ENCODE assay signal across 29 mouse cellular contexts in the genomic region with DNA sequence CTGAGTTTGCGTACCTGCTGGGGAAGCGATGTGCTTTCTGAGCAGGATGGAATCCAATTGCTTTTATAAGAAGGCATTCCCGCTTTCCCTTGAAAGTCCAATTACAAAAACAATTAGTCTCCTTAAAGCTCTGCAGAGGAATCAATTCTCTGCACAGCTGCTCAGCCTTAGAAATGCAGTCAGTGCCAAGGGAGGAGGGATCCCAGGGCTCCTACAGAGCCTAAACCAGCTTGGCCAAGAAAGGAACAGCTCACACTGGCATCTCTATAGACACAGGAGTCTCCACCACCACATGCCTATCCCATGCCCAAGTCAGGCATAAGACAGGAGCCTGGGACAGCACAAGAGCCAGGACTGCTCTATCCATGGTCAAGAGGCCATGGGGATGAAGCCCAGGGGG. TPM values are rescaled to one million over a fixed set of nuclear protein-coding genes. Genes with fewer than 3 reads are reported as not detected.
DNase-seq lines count a peak whose midpoint lies in the region; ATAC-seq and TF ChIP-seq lines count a peak whose summit lies in the region.
"Had no signal": no experiment of that assay in that cellular context is flagged by ENCODE, and none has a peak within 500 bp of the region (broad histone marks: within the 10 kb centered on the region; RNA-seq: fewer than 3 reads in every experiment).

No protein-coding gene starts in this region.

- H3K9me3 ChIP-seq in forebrain, embryonic 14.5 days (replicated peaks; ENCODE audit: control insufficient read depth, low read length) = no peaks in the 10 kb centered on the region
- H3K9me3 ChIP-seq in forebrain, embryonic 13.5 days (replicated peaks) = no peaks in the 10 kb centered on the region
- H3K9me3 ChIP-seq in hindbrain, embryonic 14.5 days (ENCODE audit: control insufficient read depth, low read length) = no peaks in the 10 kb centered on the region
- no peaks in the 10 kb centered on the region for H3K9me3 ChIP-seq in hindbrain, embryonic 12.5 days (replicated peaks)
- no peaks in the 10 kb centered on the region for H3K9me3 ChIP-seq in midbrain, postnatal 0 days (ENCODE audit: low read length)
- H3K9me3 ChIP-seq in midbrain, embryonic 16.5 days (replicated peaks; ENCODE audit: control insufficient read depth, low read length, poor library complexity, severe bottlenecking) = no peaks in the 10 kb centered on the region
- no peaks in the 10 kb centered on the region for H3K9me3 ChIP-seq in neural tube, embryonic 15.5 days (replicated peaks)
- H3K9me3 ChIP-seq: heart, embryonic 13.5 days; limb, embryonic 13.5 days; liver, embryonic 13.5 days had no signal

- ATAC-seq in forebrain, embryonic 14.5 days = no peak
- ATAC-seq in forebrain, embryonic 13.5 days = no peak
- peak; percentile 34; the same call in 1 of the 2 replicates for ATAC-seq in hindbrain, embryonic 14.5 days (ENCODE audit: low FRiP score)
- ATAC-seq in hindbrain, embryonic 12.5 days (ENCODE audit: low FRiP score) = no peak
- no peak for ATAC-seq in midbrain, postnatal 0 days (ENCODE audit: low FRiP score)
- no peak for ATAC-seq in midbrain, embryonic 16.5 days
- peak; percentile 68 for ATAC-seq in neural tube, embryonic 15.5 days (ENCODE audit: low FRiP score)
- ATAC-seq: CD4-positive, CD25-positive, alpha-beta regulatory T cell, adult 4 months; Patski had no signal

- TF ChIP-seq POLR2A in thymus, adult 2 months (IDR thresholded peaks at IDR 0.05; ENCODE audit: control insufficient read depth, extremely low read depth, insufficient read depth, low read length, poor library complexity) = no peak

- H3K4me3 ChIP-seq in forebrain, embryonic 14.5 days (ENCODE audit: low read depth, low read length) = no peak overlapping the region
- no peak overlapping the region for H3K4me3 ChIP-seq in forebrain, embryonic 13.5 days
- no peak overlapping the region for H3K4me3 ChIP-seq in hindbrain, embryonic 14.5 days (replicated peaks; ENCODE audit: low read length)
- H3K4me3 ChIP-seq in hindbrain, embryonic 12.5 days = no peak overlapping the region
- H3K4me3 ChIP-seq in midbrain, postnatal 0 days (ENCODE audit: low read depth, low read length) = no peak overlapping the region
- H3K4me3 ChIP-seq in midbrain, embryonic 16.5 days (ENCODE audit: low read depth, low read length) = no peak overlapping the region
- H3K4me3 ChIP-seq in neural tube, embryonic 15.5 days (replicated peaks) = no peak overlapping the region
- no peak overlapping the region for H3K4me3 ChIP-seq in thymus, adult 2 months (ENCODE audit: control insufficient read depth, insufficient read depth, low read length)
- H3K4me3 ChIP-seq: heart, embryonic 13.5 days; limb, embryonic 13.5 days; liver, embryonic 13.5 days; myocyte had no signal

- no peak overlapping the region for H3K9ac ChIP-seq in forebrain, embryonic 14.5 days (ENCODE audit: low read length)
- H3K9ac ChIP-seq in forebrain, embryonic 13.5 days = no peak overlapping the region
- H3K9ac ChIP-seq in hindbrain, embryonic 14.5 days = no peak overlapping the region
- H3K9ac ChIP-seq in hindbrain, embryonic 12.5 days = no peak overlapping the region
- H3K9ac ChIP-seq in midbrain, postnatal 0 days (replicated peaks; ENCODE audit: low read length, poor library complexity, severe bottlenecking) = no peak overlapping the region
- H3K9ac ChIP-seq in midbrain, embryonic 16.5 days (ENCODE audit: low read depth, low read length) = no peak overlapping the region
- no peak overlapping the region for H3K9ac ChIP-seq in neural tube, embryonic 15.5 days (replicated peaks)
- H3K9ac ChIP-seq: heart, embryonic 13.5 days; limb, embryonic 13.5 days; liver, embryonic 13.5 days; lung, embryonic 14.5 days had no signal

- peaks cover 5% of the 10 kb centered on the region; the same call in 1 of the 2 replicates for H3K4me1 ChIP-seq in forebrain, embryonic 14.5 days (ENCODE audit: control insufficient read depth, insufficient read depth, low read length)
- H3K4me1 ChIP-seq in forebrain, embryonic 13.5 days = peaks cover 17% of the 10 kb centered on the region
- H3K4me1 ChIP-seq in hindbrain, embryonic 14.5 days (replicated peaks; ENCODE audit: control insufficient read depth, insufficient read depth, low read length) = no peaks in the 10 kb centered on the region
- H3K4me1 ChIP-seq in hindbrain, embryonic 12.5 days = no peaks in the 10 kb centered on the region
- H3K4me1 ChIP-seq in midbrain, postnatal 0 days (ENCODE audit: insufficient read depth, low read length) = no peaks in the 10 kb centered on the region
- H3K4me1 ChIP-seq in midbrain, embryonic 16.5 days (ENCODE audit: control insufficient read depth, insufficient read depth, low read length) = no peaks in the 10 kb centered on the region
- H3K4me1 ChIP-seq in neural tube, embryonic 15.5 days = peaks cover 7% of the 10 kb centered on the region
- H3K4me1 ChIP-seq in thymus, adult 2 months (replicated peaks; ENCODE audit: control insufficient read depth, insufficient read depth, low read length) = no peaks in the 10 kb centered on the region
- H3K4me1 ChIP-seq: heart, embryonic 13.5 days; limb, embryonic 13.5 days; liver, embryonic 13.5 days had no signal

- no peaks in the 10 kb centered on the region for H3K36me3 ChIP-seq in forebrain, embryonic 14.5 days (ENCODE audit: control insufficient read depth, insufficient read depth, low read length)
- H3K36me3 ChIP-seq in forebrain, embryonic 13.5 days (ENCODE audit: poor library complexity, severe bottlenecking) = no peaks in the 10 kb centered on the region
- no peaks in the 10 kb centered on the region for H3K36me3 ChIP-seq in hindbrain, embryonic 14.5 days (replicated peaks; ENCODE audit: control insufficient read depth, insufficient read depth)
- H3K36me3 ChIP-seq in hindbrain, embryonic 12.5 days = no peaks in the 10 kb centered on the region
- H3K36me3 ChIP-seq in midbrain, postnatal 0 days (ENCODE audit: insufficient read depth, low read length) = no peaks in the 10 kb centered on the region
- no peaks in the 10 kb centered on the region for H3K36me3 ChIP-seq in midbrain, embryonic 16.5 days (ENCODE audit: control insufficient read depth, insufficient read depth, low read length)
- H3K36me3 ChIP-seq in neural tube, embryonic 15.5 days = no peaks in the 10 kb centered on the region
- H3K36me3 ChIP-seq in thymus, adult 2 months (ENCODE audit: control insufficient read depth, insufficient read depth, low read length) = no peaks in the 10 kb centered on the region
- H3K36me3 ChIP-seq: heart, embryonic 13.5 days; limb, embryonic 13.5 days; liver, embryonic 13.5 days had no signal

- WGBS in forebrain, embryonic 14.5 days = 21% methylated on average over 3 of the region's 3 CpGs
- WGBS in forebrain, embryonic 13.5 days = 40% methylated on average over 3 of the region's 3 CpGs
- 60% methylated on average over 3 of the region's 3 CpGs for WGBS in hindbrain, embryonic 14.5 days
- 69% methylated on average over 3 of the region's 3 CpGs for WGBS in hindbrain, embryonic 12.5 days
- WGBS in midbrain, postnatal 0 days = 60% methylated on average over 3 of the region's 3 CpGs
- 43% methylated on average over 3 of the region's 3 CpGs for WGBS in midbrain, embryonic 16.5 days
- WGBS in neural tube, embryonic 15.5 days = 54% methylated on average over 3 of the region's 3 CpGs
- 96% methylated on average over 3 of the region's 3 CpGs for WGBS in thymus, adult 2 months

- peak; percentile 67 for DNase-seq in forebrain, embryonic 14.5 days (ENCODE audit: low spot score)
- DNase-seq in hindbrain, embryonic 14.5 days (ENCODE audit: low spot score) = no peak
- DNase-seq in midbrain, postnatal 0 days (ENCODE audit: low spot score) = peak; percentile 44
- no peak for DNase-seq in thymus, adult 2 months
- DNase-seq: adrenal gland, postnatal 14 days; cerebellum, adult 11-12 months; cerebellum, postnatal 25 days; embryo, embryonic 11 days; kidney, adult 8-10 months; kidney, postnatal 25 days; liver, embryonic 13.5 days; lung, embryonic 14.5 days; lung, postnatal 36 days had no signal

- no peaks in the 10 kb centered on the region for H3K27me3 ChIP-seq in forebrain, embryonic 14.5 days (replicated peaks; ENCODE audit: control insufficient read depth, insufficient read depth, low read length)
- no peaks in the 10 kb centered on the region for H3K27me3 ChIP-seq in forebrain, embryonic 13.5 days
- H3K27me3 ChIP-seq in hindbrain, embryonic 14.5 days (ENCODE audit: control insufficient read depth, insufficient read depth, low read length) = no peaks in the 10 kb centered on the region
- H3K27me3 ChIP-seq in hindbrain, embryonic 12.5 days = no peaks in the 10 kb centered on the region
- no peaks in the 10 kb centered on the region for H3K27me3 ChIP-seq in midbrain, postnatal 0 days (ENCODE audit: insufficient read depth, low read length)
- H3K27me3 ChIP-seq in midbrain, embryonic 16.5 days (ENCODE audit: control insufficient read depth, insufficient read depth, low read depth, low read length) = no peaks in the 10 kb centered on the region
- no peaks in the 10 kb centered on the region for H3K27me3 ChIP-seq in neural tube, embryonic 15.5 days (replicated peaks)
- H3K27me3 ChIP-seq in thymus, adult 2 months (ENCODE audit: control insufficient read depth, insufficient read depth, low read length) = no peaks in the 10 kb centered on the region
- H3K27me3 ChIP-seq: heart, embryonic 13.5 days; limb, embryonic 13.5 days; liver, embryonic 13.5 days had no signal

- TF ChIP-seq CTCF in midbrain, postnatal 0 days (IDR thresholded peaks at IDR 0.05) = no peak
- TF ChIP-seq CTCF in thymus, adult 2 months (IDR thresholded peaks at IDR 0.05; ENCODE audit: borderline replicate concordance, control insufficient read depth, extremely low read depth, insufficient read depth, low read length, poor library complexity) = no peak

- H3K27ac ChIP-seq in forebrain, embryonic 14.5 days (ENCODE audit: low read depth, low read length) = no peak overlapping the region
- H3K27ac ChIP-seq in forebrain, embryonic 13.5 days = no peak overlapping the region
- peak overlapping the region; percentile 49; the same call in 1 of the 2 replicates for H3K27ac ChIP-seq in hindbrain, embryonic 14.5 days
- no peak overlapping the region for H3K27ac ChIP-seq in hindbrain, embryonic 12.5 days
- H3K27ac ChIP-seq in midbrain, postnatal 0 days (ENCODE audit: low read depth, low read length) = no peak overlapping the region
- no peak overlapping the region for H3K27ac ChIP-seq in midbrain, embryonic 16.5 days (ENCODE audit: low read length)
- H3K27ac ChIP-seq in neural tube, embryonic 15.5 days (replicated peaks) = peak overlapping the region; percentile 74
- no peak overlapping the region for H3K27ac ChIP-seq in thymus, adult 2 months (ENCODE audit: control insufficient read depth, insufficient read depth, low read length)
- H3K27ac ChIP-seq: heart, embryonic 13.5 days; limb, embryonic 13.5 days; liver, embryonic 13.5 days had no signal

- H3K4me2 ChIP-seq in forebrain, embryonic 14.5 days (ENCODE audit: low read length) = no peak overlapping the region
- no peak overlapping the region for H3K4me2 ChIP-seq in forebrain, embryonic 13.5 days
- no peak overlapping the region for H3K4me2 ChIP-seq in hindbrain, embryonic 14.5 days (replicated peaks)
- H3K4me2 ChIP-seq in hindbrain, embryonic 12.5 days (replicated peaks) = no peak overlapping the region
- no peak overlapping the region for H3K4me2 ChIP-seq in midbrain, postnatal 0 days (ENCODE audit: low read depth, low read length, poor library complexity, severe bottlenecking)
- H3K4me2 ChIP-seq in midbrain, embryonic 16.5 days (ENCODE audit: low read length) = no peak overlapping the region
- H3K4me2 ChIP-seq in neural tube, embryonic 15.5 days = no peak overlapping the region
- H3K4me2 ChIP-seq: heart, embryonic 13.5 days; limb, embryonic 13.5 days; liver, embryonic 13.5 days; lung, embryonic 14.5 days had no signal

RNA-seq across cellular contexts. Expression of a gene that starts 41.1 kb away (rescaled TPM):
- polyA plus RNA-seq in forebrain, embryonic 14.5 days (2014; fragmentation: Nextera tagmentation; extraction: Ambion mirVana) = not detected in 2 replicates
- not detected in 2 replicates for polyA plus RNA-seq in forebrain, embryonic 13.5 days (2015; fragmentation: Nextera tagmentation; extraction: Ambion mirVana)
- 0.13 TPM in 1 of 2 replicates, not detected in the other for polyA plus RNA-seq in hindbrain, embryonic 14.5 days (2014; fragmentation: Nextera tagmentation; extraction: Ambion mirVana)
- not detected in 2 replicates for polyA plus RNA-seq in hindbrain, embryonic 12.5 days (2016; fragmentation: Nextera tagmentation; extraction: Ambion mirVana)
- total RNA-seq in midbrain, postnatal 0 days (2014; rRNA removed) = 0.88 TPM in 1 of 2 replicates, not detected in the other
- polyA plus RNA-seq in midbrain, postnatal 0 days (2015; fragmentation: Nextera tagmentation; extraction: Ambion mirVana) = not detected in 2 replicates
- not detected in 2 replicates for polyA plus RNA-seq in midbrain, embryonic 16.5 days (2015; fragmentation: Nextera tagmentation; extraction: Ambion mirVana)
- not detected in 2 replicates for polyA plus RNA-seq in neural tube, embryonic 15.5 days (2015; fragmentation: Nextera tagmentation; extraction: Ambion mirVana)
- 0.14 TPM in 1 of 2 replicates, not detected in the other for polyA plus RNA-seq in thymus, adult 2 months (2012; rRNA removed)
- total RNA-seq: adrenal gland, postnatal 14 days; ES-E14; gastrocnemius, adult 8-10 months; granulocyte monocyte progenitor cell, adult 5-6 weeks; heart, postnatal 25 days; left cerebral cortex, postnatal 10 days had no signal
- polyA plus RNA-seq: CD4-positive, CD25-positive, alpha-beta regulatory T cell, adult 4 months; heart, embryonic 13.5 days; intestine, embryonic 14.5 days; limb, embryonic 13.5 days; liver, embryonic 13.5 days; lung, embryonic 14.5 days; myocyte; Patski; stomach, embryonic 16.5 days had no signal

RNA-seq across cellular contexts. Expression of a gene that starts 55.7 kb away (rescaled TPM):
- not detected in 2 replicates for polyA plus RNA-seq in forebrain, embryonic 14.5 days (2014; fragmentation: Nextera tagmentation; extraction: Ambion mirVana)
- 0.14 TPM in 1 of 2 replicates, not detected in the other for polyA plus RNA-seq in forebrain, embryonic 13.5 days (2015; fragmentation: Nextera tagmentation; extraction: Ambion mirVana)
- 0.17 and 0.30 TPM in 2 replicates for polyA plus RNA-seq in hindbrain, embryonic 14.5 days (2014; fragmentation: Nextera tagmentation; extraction: Ambion mirVana)
- polyA plus RNA-seq in hindbrain, embryonic 12.5 days (2016; fragmentation: Nextera tagmentation; extraction: Ambion mirVana) = 0.27 TPM in 1 of 2 replicates, not detected in the other
- not detected in 2 replicates for total RNA-seq in midbrain, postnatal 0 days (2014; rRNA removed)
- polyA plus RNA-seq in midbrain, postnatal 0 days (2015; fragmentation: Nextera tagmentation; extraction: Ambion mirVana) = 0.14 TPM in 1 of 2 replicates, not detected in the other
- 0.25 and 0.36 TPM in 2 replicates for polyA plus RNA-seq in midbrain, embryonic 16.5 days (2015; fragmentation: Nextera tagmentation; extraction: Ambion mirVana)
- 0.27 TPM in 2 replicates for polyA plus RNA-seq in neural tube, embryonic 15.5 days (2015; fragmentation: Nextera tagmentation; extraction: Ambion mirVana)
- not detected in 2 replicates for polyA plus RNA-seq in thymus, adult 2 months (2012; rRNA removed)
- total RNA-seq: adrenal gland, postnatal 14 days; ES-E14; gastrocnemius, adult 8-10 months; granulocyte monocyte progenitor cell, adult 5-6 weeks; heart, postnatal 25 days; left cerebral cortex, postnatal 10 days had no signal
- polyA plus RNA-seq: CD4-positive, CD25-positive, alpha-beta regulatory T cell, adult 4 months; heart, embryonic 13.5 days; intestine, embryonic 14.5 days; liver, embryonic 13.5 days; lung, embryonic 14.5 days; myocyte; Patski; stomach, embryonic 16.5 days had no signal

Comparison
In these comparisons a context has a peak if more than half of its experiments do, and no peak if none do; other contexts are left out.
1. ATAC-seq: peak in hindbrain, embryonic 14.5 days (single experiment) and neural tube, embryonic 15.5 days (single experiment); none in forebrain, embryonic 14.5 days (single experiment), forebrain, embryonic 13.5 days (single experiment), hindbrain, embryonic 12.5 days (single experiment), midbrain, postnatal 0 days (single experiment) and midbrain, embryonic 16.5 days (single experiment).
2. H3K27ac ChIP-seq: peak in hindbrain, embryonic 14.5 days (single experiment) and neural tube, embryonic 15.5 days (single experiment); none in forebrain, embryonic 14.5 days (single experiment), forebrain, embryonic 13.5 days (single experiment), hindbrain, embryonic 12.5 days (single experiment), midbrain, postnatal 0 days (single experiment), midbrain, embryonic 16.5 days (single experiment) and thymus, adult 2 months (single experiment).
3. DNase-seq: peak in forebrain, embryonic 14.5 days (single experiment) and midbrain, postnatal 0 days (single experiment); none in hindbrain, embryonic 14.5 days (single experiment) and thymus, adult 2 months (single experiment).